27 mouse cellular contexts compared by ENCODE assay signal in genomic region chr2:150132773-150133172, GRCm38 (mm10). TPM values are rescaled to one million over a fixed set of nuclear protein-coding genes. Genes with fewer than 3 reads are reported as not detected.
DNase-seq lines count a peak whose midpoint lies in the region; ATAC-seq and TF ChIP-seq lines count a peak whose summit lies in the region.
"Had no signal": no experiment of that assay in that cellular context is flagged by ENCODE, and none has a peak within 500 bp of the region (broad histone marks: within the 10 kb centered on the region; RNA-seq: fewer than 3 reads in every experiment).

No protein-coding gene starts in this region.

- H3K27me3 ChIP-seq in megakaryocyte, embryonic 14.5 days (replicated peaks): no peaks in the 10 kb centered on the region
- no peaks in the 10 kb centered on the region for H3K27me3 ChIP-seq in ES-Bruce4 (ENCODE audit: control insufficient read depth, insufficient read depth, low read length, poor library complexity, severe bottlenecking)
- H3K27me3 ChIP-seq: embryonic facial prominence, embryonic 13.5 days; forebrain, embryonic 12.5 days; Patski had no signal

- peaks cover 39% of the 10 kb centered on the region for H3K4me1 ChIP-seq in megakaryocyte, embryonic 14.5 days
- peaks cover 1% of the 10 kb centered on the region for H3K4me1 ChIP-seq in ES-Bruce4 (ENCODE audit: control insufficient read depth, insufficient read depth, low read length)

- no peak for TF ChIP-seq POLR2A in ES-Bruce4 (IDR thresholded peaks at IDR 0.05; ENCODE audit: insufficient read depth, low read length)

- peaks cover 7% of the 10 kb centered on the region for H3K9me3 ChIP-seq in megakaryocyte, embryonic 14.5 days
- H3K9me3 ChIP-seq in ES-Bruce4 (replicated peaks; ENCODE audit: control insufficient read depth, insufficient read depth, low read length, poor library complexity, severe bottlenecking): no peaks in the 10 kb centered on the region

- H3K79me2 ChIP-seq in macrophage (ENCODE audit: inconsistent target): peaks cover 87% of the 10 kb centered on the region

- TF ChIP-seq EP300 in ES-Bruce4 (IDR thresholded peaks at IDR 0.05; ENCODE audit: insufficient read depth, low read depth, low read length): 0 out of 2 replicates have a peak, but pooled peaks have one; percentile 18

- DNase-seq in fat pad, adult 2 months (ENCODE audit: extremely low read depth, low read depth, low spot score): peak; percentile 94
- DNase-seq in testis, postnatal 14 days (ENCODE audit: low spot score): no peak
- DNase-seq in right cerebral cortex, postnatal 14 days: no peak
- DNase-seq: adrenal gland, adult 8-10 months; adrenal gland, postnatal 14 days; adrenal gland, postnatal 36 days; cerebellum, adult 11-12 months; cerebellum, adult 2 months; cerebellum, adult 9-10 months; cerebellum, postnatal 10 days; cerebellum, postnatal 25 days had no signal

- H3K27ac ChIP-seq in ES-Bruce4 (ENCODE audit: insufficient read depth, low read length) (no peak overlapping the region), macrophage (0 out of 2 replicates have a peak overlapping the region, but pooled peaks have one; percentile 2)
- H3K27ac ChIP-seq: embryonic facial prominence, embryonic 13.5 days; forebrain, embryonic 10.5 days; forebrain, embryonic 12.5 days had no signal

- H3K36me3 ChIP-seq in megakaryocyte, embryonic 14.5 days (replicated peaks; ENCODE audit: low read length): peaks cover 37% of the 10 kb centered on the region
- H3K36me3 ChIP-seq in ES-Bruce4 (ENCODE audit: control insufficient read depth, insufficient read depth, low read length, poor library complexity, severe bottlenecking) (no peaks in the 10 kb centered on the region), macrophage (ENCODE audit: inconsistent target) (peaks cover 35% of the 10 kb centered on the region)

- peak overlapping the region; percentile 81 for H3K4me3 ChIP-seq in megakaryocyte, embryonic 14.5 days (replicated peaks)
- H3K4me3 ChIP-seq in ES-Bruce4 (ENCODE audit: low read depth, low read length): no peak overlapping the region
- no peak overlapping the region for H3K4me3 ChIP-seq in macrophage (ENCODE audit: inconsistent target)
- H3K4me3 ChIP-seq: embryonic facial prominence, embryonic 13.5 days; forebrain, embryonic 10.5 days; forebrain, embryonic 12.5 days had no signal

- 89% methylated on average over 2 of the region's 2 CpGs for WGBS in macrophage (ENCODE audit: missing documents)

- no peak for TF ChIP-seq CTCF in ES-Bruce4 (IDR thresholded peaks at IDR 0.05; ENCODE audit: low read depth, low read length)

- no peak for ATAC-seq in megakaryocyte, adult 5-6 weeks (ENCODE audit: poor library complexity, severe bottlenecking)
- ATAC-seq: activated CD4-positive, CD25-positive, alpha-beta regulatory T cell, adult 4 months; forebrain, embryonic 14.5 days; forebrain, embryonic 16.5 days; Patski had no signal

- no peak overlapping the region for H3K9ac ChIP-seq in ES-Bruce4 (ENCODE audit: low read depth, poor library complexity, severe bottlenecking)
- H3K9ac ChIP-seq: embryonic facial prominence, embryonic 13.5 days; forebrain, embryonic 12.5 days had no signal

RNA-seq across cellular contexts. Expression of gene Zfp120, which starts 3.7 kb away (rescaled TPM):
- 0.32 and 5.5 TPM in 2 replicates for polyA plus RNA-seq in megakaryocyte, embryonic 14.5 days (2012; ENCODE audit: insufficient read depth, low replicate concordance)
- total RNA-seq in megakaryocyte, adult 5-6 weeks (2015): 18.4 and 25.2 TPM in 2 replicates
- total RNA-seq in megakaryocyte, adult 5-6 weeks (2017): 31.3 and 42.7 TPM in 2 replicates
- polyA plus RNA-seq in ES-Bruce4 (2011; ENCODE audit: insufficient read depth, insufficient read length, low read depth, missing spikeins): 7.7 and 8.4 TPM in 2 replicates
- 10 to 100 TPM in 11 of 26 experiments, 1 to 10 TPM in 15; 1.2 to 35.5 (median 8.8) TPM for total RNA-seq in macrophage (2018; cell fraction: chromatin; rRNA removed)
- total RNA-seq in macrophage (2018; cell fraction: cytosol; rRNA removed): 10 to 100 TPM in 22 of 26 experiments, 1 to 10 TPM in 4; 7.1 to 26.7 (median 19.6) TPM
- total RNA-seq in macrophage (2018; cell fraction: nucleus; rRNA removed): 10 to 100 TPM in 14 of 26 experiments, 1 to 10 TPM in 12; 3.7 to 38.4 (median 11.9) TPM
- 21.7 to 23.5 TPM (median 23.4 TPM) in 3 replicates for polyA plus RNA-seq in macrophage (2018)

RNA-seq across cellular contexts. Expression of gene Gm10770, which starts 46.7 kb away (rescaled TPM):
- not detected in 2 replicates for polyA plus RNA-seq in megakaryocyte, embryonic 14.5 days (2012; ENCODE audit: insufficient read depth, low replicate concordance)
- not detected in 2 replicates for total RNA-seq in megakaryocyte, adult 5-6 weeks (2015)
- total RNA-seq in megakaryocyte, adult 5-6 weeks (2017): not detected in 2 replicates
- polyA plus RNA-seq in ES-Bruce4 (2011; ENCODE audit: insufficient read depth, insufficient read length, low read depth, missing spikeins) (not detected in 2 replicates), macrophage (2018) (not detected in 3 replicates)
- total RNA-seq in macrophage (2018; cell fraction: chromatin; rRNA removed): not detected
- total RNA-seq in macrophage (2018; cell fraction: cytosol; rRNA removed): not detected
- total RNA-seq in macrophage (2018; cell fraction: nucleus; rRNA removed): not detected
- total RNA-seq: adrenal gland, adult 18-20 months; adrenal gland, adult 8-10 months; adrenal gland, postnatal 14 days; adrenal gland, postnatal 36 days; G1E had no signal
- polyA plus RNA-seq: activated CD4-positive, CD25-positive, alpha-beta regulatory T cell, adult 4 months; C2C12; cerebellum, adult 2 months; cortical plate, adult 2 months; embryonic facial prominence, embryonic 11.5 days; embryonic facial prominence, embryonic 13.5 days; forebrain, embryonic 10.5 days; forebrain, embryonic 12.5 days; forebrain, embryonic 14.5 days; forebrain, embryonic 16.5 days; G1E; Patski had no signal

RNA-seq across cellular contexts. Expression of gene Gm14139, which starts 48.8 kb away (rescaled TPM):
- not detected in 2 replicates for polyA plus RNA-seq in megakaryocyte, embryonic 14.5 days (2012; ENCODE audit: insufficient read depth, low replicate concordance)
- total RNA-seq in megakaryocyte, adult 5-6 weeks (2015): not detected in 2 replicates
- not detected in 2 replicates for total RNA-seq in megakaryocyte, adult 5-6 weeks (2017)
- polyA plus RNA-seq in ES-Bruce4 (2011; ENCODE audit: insufficient read depth, insufficient read length, low read depth, missing spikeins) (14.2 and 16.1 TPM in 2 replicates), macrophage (2018) (not detected in 3 replicates)
- total RNA-seq in macrophage (2018; cell fraction: chromatin; rRNA removed): not detected
- under 1 TPM in 2 of 26 experiments, not detected in 24; 0.10 to 0.11 TPM for total RNA-seq in macrophage (2018; cell fraction: cytosol; rRNA removed)
- under 1 TPM in 2 of 26 experiments, not detected in 24; 0.29 to 0.96 TPM for total RNA-seq in macrophage (2018; cell fraction: nucleus; rRNA removed)
- polyA plus RNA-seq: cerebellum, adult 2 months; embryonic facial prominence, embryonic 11.5 days; embryonic facial prominence, embryonic 13.5 days; forebrain, embryonic 10.5 days; forebrain, embryonic 12.5 days; forebrain, embryonic 14.5 days; forebrain, embryonic 16.5 days had no signal

Comparison
In these comparisons a context has a peak if more than half of its experiments do, and no peak if none do; other contexts are left out.
1. RNA of gene Gm14139, which starts 48.8 kb away (polyA plus RNA-seq): 14.2 to 16.1 TPM in ES-Bruce4; not detected in macrophage and not detected in megakaryocyte, embryonic 14.5 days; every median in the first group is over 10 times any median in the second.